Mouse (Mus musculus) cerebellum, adult 2 months (tissue): ENCODE results near the gene Cntnap5a.

Experiments used
- CTCF ChIP-seq: fragments of 200-500 bp; IDR thresholded peaks from 2 replicates; pipeline ENCODE4 v1.5.1; 2011; ENCODE audit warnings: low read depth, mild to moderate bottlenecking, control low read depth, low read length, moderate library complexity, borderline replicate concordance; ENCODE audit not compliant: insufficient read depth
- POLR2A ChIP-seq: fragments of 200-500 bp; IDR thresholded peaks from 2 replicates; pipeline ENCODE4 v1.6.1; 2011; ENCODE audit warnings: low read length, control low read depth, borderline replicate concordance; ENCODE audit not compliant: insufficient read depth

DNA sequence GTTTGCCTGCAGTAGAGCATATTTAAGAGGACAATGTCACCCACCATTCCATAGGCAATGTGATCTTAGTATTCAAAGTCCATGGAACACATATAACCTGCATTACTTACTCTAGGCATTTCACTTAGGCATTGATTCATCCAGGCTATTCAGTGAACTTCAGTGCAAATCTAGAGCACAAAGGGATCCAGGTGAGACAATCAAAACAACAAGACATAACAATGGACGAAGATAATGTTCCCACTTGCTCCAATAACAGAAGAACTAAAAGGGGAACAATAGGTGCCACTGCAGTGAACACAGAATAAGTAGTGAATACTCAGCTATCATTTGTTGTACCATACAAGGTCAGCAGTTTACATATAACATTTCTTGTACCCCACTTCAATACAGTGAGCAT lies 345.1 kb downstream of the Cntnap5a start:
- TF ChIP-seq CTCF, result no peak
- no peak for TF ChIP-seq POLR2A
